Mouse (Mus musculus): ENCODE data around the gene Nrip1.

The Nrip1 gene

GRCm38 (mm10) chr16:76276271-76276670, 97.4 kb downstream of the Nrip1 start:
- no peak for DNase-seq (ENCODE audit: low spot score in 2 of 2)

GRCm38 (mm10) chr16:76275584-76275983, 98.0 kb downstream of the Nrip1 start:
- no peak for DNase-seq (ENCODE audit: low spot score in 2 of 2)

GRCm38 (mm10) chr16:76275166-76275565, 98.5 kb downstream of the Nrip1 start:
- DNase-seq (ENCODE audit: low spot score in 2 of 2) = no peak

DNA sequence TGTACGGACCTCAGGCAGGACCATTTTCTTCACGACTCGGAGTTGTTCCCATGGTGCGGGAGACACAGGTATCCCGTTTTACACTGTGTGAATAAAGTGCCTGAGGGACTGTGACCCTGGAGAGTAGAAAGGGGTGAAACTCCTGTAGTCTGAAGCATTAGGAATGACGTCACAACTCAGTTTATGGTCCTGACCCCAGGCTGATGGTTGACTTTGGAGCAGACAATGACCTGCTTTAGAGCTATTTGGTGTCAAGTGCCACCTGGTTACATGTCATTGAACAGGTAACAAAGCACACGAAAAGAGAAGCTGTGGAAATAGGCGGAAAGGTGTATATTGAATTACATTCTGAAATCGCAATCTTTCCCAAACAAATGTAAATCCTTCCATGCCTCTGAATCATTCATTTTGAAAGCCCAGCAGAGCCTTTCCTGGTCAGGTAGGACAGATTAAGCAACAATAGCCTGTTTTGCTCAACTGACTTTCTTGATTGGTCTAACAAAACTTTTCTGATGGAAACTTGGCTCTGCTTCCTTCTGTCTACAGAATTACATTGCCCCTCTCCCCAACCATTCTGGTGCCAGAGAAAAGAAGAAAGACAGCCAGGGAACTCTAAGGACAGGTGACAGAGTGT, 106.9 kb downstream of the Nrip1 start:
- no peak for DNase-seq (ENCODE audit: low spot score in 2 of 2)

GRCm38 (mm10) chr16:76265874-76266273, 107.8 kb downstream of the Nrip1 start:
- DNase-seq (ENCODE audit: low spot score in 2 of 2) = no peak

GRCm38 (mm10) chr16:76265301-76265700, 108.3 kb downstream of the Nrip1 start:
- DNase-seq (ENCODE audit: low spot score in 2 of 2) = no peak

DNA sequence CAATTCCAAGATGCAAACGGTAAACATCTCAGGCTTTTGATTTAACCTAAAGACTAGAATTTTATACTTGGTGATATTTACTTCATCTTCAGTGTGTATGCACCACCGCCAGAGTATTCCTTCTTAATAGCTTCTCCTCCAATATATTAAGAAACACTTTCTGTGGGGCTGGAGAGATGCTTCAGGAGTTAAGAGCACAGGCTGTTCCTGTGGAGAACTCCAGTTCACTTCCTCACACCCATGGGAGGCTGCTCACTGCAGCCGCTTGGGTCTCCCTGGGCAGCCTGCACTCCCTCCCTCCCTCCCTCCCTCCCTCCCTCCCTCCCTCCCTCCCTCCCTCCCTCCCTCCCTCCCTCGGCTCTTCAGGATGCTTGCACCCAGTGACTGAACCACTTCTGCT, 110.2 kb downstream of the Nrip1 start:
- no peak for DNase-seq (ENCODE audit: low spot score in 2 of 2)

GRCm38 (mm10) chr16:76260296-76260695, 113.3 kb downstream of the Nrip1 start:
- DNase-seq (ENCODE audit: low spot score in 2 of 2) = no peak

DNA sequence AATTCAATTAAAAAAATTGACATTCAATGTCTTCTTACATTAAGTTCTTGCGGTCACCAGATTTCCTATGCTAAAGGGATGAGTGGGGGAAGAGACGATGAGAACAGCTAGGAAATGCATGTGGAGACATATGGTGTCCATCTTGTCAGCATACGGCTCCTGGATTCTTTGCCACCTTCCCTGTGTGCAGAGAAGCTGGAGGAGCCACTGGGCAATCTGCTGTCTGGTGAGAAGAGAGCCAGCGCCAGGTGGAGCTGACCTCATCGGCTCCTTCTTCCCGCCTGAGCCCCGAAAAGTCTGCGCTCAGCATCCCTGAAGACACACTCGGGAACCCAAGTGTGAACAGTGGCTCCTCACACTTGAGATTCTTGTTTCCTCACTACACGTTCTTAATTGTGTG, 121.8 kb downstream of the Nrip1 start:
- no peak for DNase-seq (ENCODE audit: low spot score in 2 of 2)

DNA sequence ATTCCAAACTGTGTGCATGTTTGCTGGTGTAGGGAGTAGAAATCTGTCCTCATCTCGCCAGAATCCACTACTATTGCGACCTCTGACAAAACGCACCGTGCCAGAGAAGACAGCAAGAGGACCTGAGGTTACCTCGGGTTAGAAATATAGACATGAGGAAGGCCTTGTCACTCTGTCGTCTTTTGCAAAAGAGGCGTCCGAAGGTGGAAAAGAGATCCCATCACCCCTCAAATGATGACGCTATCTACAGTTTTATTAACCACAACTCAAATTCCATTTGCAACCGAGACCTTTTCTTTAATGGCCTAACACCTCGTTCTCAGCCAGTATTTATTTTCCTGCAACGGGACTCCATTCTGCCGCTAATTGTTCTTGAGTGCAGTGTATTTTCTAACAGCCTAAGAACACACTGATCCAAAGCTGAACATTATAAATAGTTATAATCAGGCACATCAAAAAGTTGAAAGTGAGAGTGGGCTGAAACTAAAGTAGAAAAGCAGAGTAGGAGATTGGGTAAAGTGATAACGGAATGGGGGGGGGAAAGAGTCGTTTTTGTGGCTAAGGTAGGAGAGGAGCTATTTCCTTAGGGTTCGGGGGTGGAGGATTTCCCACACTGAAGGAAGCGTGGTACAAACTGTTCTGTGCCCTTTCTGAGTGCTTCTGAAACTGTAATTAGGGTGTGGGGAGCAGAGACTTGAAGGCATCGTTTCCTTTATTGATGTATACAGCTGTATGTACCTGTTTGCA, 124.1 kb downstream of the Nrip1 start:
- no peak for DNase-seq (ENCODE audit: low spot score in 2 of 2)

DNA sequence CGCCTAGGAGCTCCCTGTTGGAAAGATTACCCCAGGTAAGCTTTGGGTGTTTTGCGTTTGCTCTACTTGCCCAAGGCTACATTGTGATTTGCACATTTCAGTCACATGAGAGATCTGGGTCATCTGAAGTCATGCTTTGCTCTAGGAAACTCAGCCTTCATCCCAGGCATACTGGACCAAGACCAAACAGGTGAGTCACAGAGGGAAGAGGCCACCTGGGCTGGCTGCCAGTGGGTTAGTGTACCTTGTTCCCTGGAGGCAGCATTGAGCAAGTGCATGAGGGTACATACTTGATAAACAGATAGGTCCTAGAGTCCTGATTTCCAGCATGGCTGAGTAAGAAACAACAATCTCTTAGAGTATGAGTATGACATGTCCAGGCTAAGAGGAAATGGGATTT, 130.8 kb downstream of the Nrip1 start:
- DNase-seq (ENCODE audit: low spot score in 2 of 2) = no peak

GRCm38 (mm10) chr16:76241266-76241665, 132.4 kb downstream of the Nrip1 start:
- no peak for DNase-seq (ENCODE audit: low spot score in 2 of 2)

DNA sequence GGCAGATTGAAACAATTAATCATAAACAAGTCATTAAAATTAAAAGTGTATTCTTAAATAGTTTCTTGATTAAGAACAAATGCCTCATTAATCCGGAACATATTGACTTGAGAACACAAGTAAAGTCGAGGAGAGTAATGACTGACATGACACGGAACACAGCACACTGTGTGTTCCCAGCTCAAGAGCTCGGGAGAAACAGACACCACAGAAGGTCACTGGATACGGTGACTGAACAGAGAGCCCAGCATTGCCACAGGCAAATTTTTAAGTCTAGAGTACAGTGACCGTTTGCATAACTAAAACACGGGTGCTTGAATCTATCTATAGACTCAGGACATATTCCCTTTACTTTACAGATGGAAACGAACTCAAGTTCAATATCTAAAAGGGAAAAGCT, 134.3 kb downstream of the Nrip1 start:
- DNase-seq (ENCODE audit: low spot score in 2 of 2) = no peak

- no peak for DNase-seq (ENCODE audit: low spot score in 2 of 2)
Measured at GRCm38 (mm10) chr16:76238784-76239183, 134.8 kb downstream of the Nrip1 start.

Data from spleen, postnatal 10 days (tissue).